Mouse (Mus musculus): Measurements from ENCODE around the gene Calm3.

The Calm3 gene

DNA sequence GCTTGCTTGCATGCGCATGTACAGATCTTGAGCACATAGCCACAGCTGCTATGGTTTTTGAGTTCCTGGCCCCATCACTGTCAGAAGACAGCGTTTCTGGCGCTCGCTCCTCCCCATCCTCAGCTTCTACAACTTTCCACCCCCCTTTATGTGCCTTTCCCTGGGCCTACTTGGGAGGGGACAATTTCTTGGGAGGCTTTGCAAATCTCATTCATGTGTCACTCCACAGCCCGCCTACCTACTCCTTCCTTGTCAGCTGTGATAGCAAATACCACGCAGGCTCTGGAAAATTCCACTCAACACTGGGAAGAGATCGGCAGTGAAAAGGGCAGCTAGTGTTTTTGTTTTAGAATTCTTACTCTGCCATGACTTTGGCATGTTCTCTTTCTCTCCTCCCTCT is 16.4 kb upstream of the Calm3 start:
- DNase-seq = no peak

DNA sequence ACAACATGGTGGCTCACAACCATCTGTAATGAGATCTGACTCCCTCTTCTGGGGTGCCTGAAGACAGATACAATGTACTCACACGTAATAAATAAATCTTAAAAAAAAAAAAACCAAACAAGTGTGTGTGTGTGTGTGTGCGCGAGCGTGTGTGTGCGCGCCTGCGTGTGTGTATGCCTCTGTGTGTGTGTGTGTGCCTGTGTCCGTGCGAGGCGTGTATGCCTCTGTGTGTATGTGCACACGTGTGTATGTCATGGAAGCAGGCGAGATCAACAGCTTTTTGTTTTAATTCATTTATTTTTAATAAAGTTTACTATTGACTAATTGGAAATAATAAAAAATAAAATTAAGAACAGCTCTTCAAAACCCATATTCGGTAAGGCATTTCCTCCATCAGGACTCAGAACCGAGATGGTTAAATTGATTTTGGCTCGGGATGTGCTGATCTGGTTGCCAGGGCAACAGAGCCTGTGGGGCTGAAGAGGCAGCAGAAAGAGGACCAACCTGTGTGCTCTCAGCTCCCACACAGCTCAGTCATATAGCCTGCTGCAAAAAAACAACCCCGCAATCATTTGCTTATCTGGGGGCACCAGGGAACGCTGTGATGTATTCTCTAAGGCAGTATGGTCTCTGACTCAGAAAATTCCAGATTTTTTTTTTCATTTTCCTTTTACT is 14.3 kb upstream of the Calm3 start:
- peak; percentile 82 to 86 for DNase-seq

DNA sequence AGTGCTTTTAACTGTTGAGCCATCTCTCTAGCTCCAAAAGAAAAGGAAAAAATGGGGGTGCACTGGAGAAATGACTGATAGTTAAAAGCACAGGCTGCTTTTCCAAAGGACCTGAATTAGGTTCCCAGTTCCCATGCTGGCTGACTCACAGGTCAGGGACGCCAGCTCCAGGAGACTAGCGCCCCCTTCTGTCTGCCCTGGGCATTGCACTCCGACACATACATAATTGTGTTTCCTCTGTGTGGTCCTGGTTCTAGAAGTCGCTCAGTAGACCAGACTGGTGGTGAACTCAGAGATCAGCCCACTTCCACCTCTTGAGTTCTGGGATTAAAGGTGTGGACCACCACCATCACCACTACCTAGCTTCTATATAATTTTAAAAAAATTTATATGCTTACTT is 13.4 kb upstream of the Calm3 start:
- DNase-seq = peak; percentile 56 to 77

DNA sequence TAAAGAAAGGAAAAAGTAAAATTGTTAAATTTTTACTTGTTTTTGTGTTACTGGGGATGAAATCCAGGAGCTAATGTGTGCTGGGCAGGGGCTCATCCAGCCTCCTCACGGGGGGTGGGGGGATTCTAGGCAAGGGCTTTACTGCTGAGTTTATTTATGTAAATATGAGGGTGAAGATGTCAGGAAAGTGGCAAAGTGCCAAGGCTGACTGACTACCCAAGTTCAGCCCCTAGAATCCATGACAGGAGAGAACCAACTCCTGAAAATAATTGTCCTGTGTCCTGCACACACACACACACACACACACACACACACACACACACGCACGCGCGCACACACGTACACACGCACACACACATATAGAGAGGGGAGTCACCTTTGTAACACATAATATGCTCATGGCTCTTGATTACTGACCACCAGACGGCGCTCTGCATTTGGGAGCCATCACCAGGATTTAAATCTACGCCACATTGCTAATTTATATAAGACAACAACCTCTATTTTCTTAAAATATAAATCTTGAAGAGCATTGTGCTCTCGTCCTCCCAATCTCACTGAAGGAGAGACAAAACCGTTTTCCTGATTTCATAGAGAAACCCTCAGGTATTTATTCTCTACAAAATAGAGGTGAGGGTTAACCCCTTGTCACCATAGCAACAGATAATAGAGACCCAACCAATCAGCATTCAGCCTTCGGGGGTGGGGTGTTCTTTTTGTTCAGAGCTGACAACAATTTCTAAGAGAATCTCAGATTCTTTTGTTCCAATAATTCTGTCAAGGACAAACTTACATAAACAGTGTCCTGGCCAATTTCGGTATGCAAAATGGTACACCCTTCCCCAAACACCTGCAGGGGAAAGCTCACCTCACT is 9.0 kb upstream of the Calm3 start:
- peak; percentile 87 to 91 for DNase-seq

DNA sequence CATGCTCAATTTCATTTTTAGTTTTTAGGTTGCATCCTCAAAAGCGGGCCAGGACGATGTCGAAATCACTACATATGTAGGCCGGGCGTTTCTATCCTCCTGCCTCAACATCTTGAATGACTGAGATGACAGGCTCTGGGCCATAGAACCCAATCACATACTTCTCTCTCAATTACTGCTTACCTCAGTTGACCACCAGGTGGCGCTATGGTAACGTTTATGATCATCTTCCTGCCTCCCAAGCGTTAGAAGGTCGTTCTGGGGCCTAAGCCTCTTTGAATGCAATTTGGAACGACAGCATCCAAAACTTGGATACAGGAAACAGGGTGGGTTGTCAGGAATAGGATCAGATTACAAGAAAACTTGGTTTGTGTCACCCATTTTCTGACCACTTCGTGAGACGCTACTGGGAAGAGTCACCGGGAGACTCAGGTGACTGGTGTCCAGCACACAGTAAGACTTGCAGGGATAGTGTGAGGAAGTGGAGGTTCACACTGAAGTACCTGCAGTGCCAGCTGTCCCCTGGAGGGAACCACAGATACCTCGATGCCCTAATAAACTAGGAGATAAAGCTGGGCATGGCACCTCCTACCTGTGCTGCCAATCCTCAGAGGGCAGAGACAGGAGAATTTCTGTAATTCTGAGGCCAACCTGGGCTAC is 8.2 kb upstream of the Calm3 start:
- peak; percentile 94 to 96 for DNase-seq

DNA sequence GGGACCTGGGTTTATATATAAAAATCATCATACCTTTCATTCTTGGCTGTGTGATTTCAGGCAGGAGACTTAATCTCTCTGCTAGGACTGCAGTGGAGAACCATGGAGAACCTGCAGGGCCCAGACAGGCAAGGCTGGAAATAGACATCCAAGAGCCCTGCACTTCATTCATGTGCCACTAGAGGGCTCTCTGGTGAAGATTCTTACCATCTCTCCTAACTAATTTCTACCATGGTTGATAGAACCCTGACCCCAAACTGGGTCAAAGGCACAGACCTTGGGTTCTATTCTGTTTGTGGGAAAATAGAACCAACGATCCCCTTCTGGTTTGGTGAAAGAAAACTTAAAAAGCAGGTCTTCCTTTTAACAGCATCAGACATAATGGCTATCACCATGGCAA is 6.9 kb upstream of the Calm3 start:
- DNase-seq = peak; percentile 88 to 91

DNA sequence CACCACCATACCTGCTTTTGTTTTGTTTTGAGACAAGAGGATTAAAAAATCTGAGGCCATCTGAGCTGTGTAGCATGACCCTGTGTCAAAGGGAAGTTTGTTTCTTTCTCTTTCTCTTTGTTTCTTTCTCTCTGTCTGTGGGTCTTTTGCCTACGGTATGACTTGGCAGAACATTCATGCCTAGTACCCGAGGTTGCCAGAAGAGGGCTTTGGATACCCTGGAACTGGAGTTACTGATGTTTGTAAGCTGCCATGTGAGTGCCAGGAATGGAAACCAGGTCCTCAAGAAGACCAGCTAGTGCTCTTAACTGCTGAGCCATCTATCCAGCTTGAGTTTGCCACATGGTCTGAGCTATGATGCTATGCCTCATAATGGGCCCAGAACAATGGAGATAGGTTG is 4.4 kb upstream of the Calm3 start:
- no peak for DNase-seq

DNA sequence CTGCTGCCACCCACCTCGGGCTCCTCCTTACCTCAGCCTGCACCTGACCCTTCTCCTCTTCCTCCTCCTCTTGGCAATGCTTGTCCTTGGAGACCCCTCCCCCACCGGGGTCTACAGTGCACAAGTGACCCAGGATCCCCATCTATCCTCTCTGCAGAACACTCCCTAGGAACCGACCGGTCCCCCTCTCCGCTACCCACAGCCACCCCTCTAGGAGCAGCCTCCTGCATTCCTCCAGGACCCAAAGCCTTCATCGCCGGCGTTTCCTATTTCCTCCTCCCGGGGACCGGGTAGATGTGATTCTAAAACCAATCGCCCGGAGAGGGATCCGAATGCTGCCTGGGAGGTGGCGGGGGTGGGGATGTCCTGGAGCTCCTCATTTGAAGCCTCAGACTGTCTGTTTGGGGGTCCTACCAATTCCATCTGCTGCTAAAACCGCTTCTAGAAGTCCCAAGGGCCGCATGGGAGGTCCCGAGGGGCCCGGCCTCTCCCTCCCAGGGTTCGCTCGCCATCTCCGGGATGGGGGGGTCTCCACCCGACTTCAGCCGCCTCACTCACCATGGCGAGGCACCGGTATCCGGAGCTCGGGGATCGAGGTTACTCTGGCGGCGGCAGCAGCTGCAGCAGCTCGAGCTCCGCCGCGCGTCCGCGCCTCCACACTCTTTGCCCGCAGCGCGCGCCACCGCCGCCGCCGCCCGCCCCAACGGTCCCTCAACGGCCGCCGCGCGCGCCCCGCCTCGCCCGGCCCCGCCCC is 454 bp downstream of the Calm3 start:
- DNase-seq = peak; percentile 76 to 79

DNA sequence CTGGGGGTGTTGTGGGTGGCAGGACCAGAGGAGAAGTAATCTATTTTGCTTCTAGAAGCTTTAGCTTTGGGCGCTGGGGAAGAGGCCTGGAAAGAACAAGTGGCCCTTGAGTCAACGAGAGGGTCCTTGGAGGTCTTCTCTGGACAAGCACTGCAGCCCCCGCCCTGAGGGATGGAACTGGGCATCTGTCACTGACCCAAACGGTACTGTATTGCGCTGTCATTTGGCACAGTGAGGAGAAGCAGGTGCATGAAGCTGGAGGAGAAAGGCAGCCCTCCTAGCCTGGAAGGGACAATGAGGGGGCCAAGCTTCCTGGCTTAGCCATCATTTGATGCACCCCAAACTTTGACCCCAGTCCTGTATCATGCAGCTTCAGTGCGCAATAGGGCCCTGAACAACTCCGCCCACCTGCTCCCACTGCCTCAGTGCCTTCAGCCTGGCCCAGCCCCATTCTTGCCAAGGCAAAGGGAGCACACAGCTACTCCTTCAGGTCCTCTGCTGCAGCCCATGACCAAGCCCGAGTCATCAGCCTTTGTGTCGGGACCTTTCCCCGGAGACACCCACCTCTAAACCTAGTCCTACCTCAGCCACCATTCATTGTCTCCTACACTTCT is 1.4 kb downstream of the Calm3 start:
- DNase-seq = peak; percentile 70

DNA sequence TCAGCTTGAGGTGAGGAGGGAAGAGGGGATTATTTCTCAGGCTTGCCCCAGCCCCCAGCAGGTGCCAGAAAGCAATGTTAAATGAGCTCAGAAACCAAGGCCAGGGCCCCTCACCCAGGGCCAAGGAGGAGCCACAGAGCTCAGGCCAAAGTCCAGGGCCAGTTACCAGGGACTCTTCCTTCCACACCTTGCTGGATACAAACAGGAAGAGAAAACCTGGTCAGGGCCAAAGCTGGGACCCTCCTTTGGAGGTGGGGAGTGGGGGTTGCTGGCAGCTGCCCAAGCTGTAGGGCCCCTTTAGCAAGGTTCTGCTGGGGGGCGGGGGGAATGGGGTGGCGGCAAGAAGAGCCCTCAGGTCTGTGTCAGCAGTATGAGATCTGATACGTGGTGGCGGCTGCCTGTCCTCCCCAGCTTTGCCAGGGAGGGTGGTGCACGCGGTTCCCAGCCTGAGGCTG is 2.0 kb downstream of the Calm3 start:
- DNase-seq = peak; percentile 56 to 59

DNA sequence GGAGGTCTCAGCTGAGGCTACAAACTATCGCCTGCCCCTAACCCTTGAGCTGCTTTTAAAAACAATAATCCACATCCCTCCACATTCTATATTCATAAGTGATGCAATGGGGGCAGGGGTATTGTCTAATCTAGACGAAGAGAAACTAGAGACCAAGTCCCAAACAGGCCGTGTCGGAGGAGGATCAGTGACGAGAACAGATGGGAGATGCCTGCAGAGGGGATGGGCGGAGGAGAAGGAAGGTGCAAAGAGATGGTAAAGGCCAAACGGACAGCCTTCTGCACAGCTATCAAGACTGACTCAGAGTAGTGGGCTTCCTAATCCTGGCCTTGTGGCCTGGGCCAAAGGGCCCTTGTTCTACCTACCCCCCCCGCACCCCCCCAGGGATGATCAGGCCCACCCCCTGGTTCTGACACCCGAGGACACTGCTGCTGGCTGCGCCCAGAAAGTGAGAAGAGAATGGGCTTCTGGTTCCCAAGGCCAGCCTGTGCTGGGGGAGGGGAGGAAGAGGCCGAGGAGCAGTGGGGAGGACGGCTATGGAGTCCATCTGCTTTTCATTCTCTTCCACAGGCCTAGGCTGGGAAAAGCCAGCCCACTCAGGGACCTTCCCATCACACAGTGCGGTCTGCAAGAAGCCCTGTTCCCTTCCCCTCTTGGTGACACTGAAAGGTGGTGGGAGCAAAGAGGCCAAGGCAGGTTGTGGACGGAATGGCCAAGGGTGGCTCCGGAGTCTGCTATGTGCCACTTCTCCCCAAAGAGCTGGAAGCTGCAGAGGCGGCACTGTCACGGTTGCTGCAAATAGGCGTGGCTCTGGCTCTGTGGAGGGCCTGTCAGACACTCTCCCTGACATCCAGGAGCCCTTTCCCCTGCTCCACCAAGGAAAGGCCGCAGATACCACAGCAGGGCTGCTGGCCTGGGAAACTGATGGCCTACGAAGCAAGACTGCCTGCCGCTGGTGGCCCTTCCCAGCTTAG is 2.8 kb downstream of the Calm3 start:
- DNase-seq = peak; percentile 77

DNA sequence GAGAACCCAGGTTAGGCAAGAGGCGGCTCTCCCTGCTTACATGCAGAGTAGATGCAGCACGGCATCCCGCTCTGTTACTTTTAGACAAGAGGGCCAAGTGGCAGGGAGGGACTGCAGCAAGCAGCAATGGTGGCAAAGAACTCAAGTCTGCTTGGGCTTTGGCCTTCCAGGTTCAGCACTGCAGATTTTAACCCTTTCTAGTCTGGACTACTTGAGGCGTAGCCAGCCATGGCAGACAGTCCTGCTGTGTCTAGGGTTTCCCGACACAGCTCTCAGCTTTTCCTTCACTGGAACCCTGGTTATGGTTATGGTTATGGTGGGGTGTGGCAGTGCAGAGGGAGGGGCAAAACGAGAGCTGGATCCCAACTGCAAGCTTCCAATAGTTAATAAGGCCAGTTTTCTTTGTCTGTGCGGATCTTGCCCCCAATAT is 3.7 kb downstream of the Calm3 start:
- DNase-seq = peak in 1 of 2 experiments; percentile 30

DNA sequence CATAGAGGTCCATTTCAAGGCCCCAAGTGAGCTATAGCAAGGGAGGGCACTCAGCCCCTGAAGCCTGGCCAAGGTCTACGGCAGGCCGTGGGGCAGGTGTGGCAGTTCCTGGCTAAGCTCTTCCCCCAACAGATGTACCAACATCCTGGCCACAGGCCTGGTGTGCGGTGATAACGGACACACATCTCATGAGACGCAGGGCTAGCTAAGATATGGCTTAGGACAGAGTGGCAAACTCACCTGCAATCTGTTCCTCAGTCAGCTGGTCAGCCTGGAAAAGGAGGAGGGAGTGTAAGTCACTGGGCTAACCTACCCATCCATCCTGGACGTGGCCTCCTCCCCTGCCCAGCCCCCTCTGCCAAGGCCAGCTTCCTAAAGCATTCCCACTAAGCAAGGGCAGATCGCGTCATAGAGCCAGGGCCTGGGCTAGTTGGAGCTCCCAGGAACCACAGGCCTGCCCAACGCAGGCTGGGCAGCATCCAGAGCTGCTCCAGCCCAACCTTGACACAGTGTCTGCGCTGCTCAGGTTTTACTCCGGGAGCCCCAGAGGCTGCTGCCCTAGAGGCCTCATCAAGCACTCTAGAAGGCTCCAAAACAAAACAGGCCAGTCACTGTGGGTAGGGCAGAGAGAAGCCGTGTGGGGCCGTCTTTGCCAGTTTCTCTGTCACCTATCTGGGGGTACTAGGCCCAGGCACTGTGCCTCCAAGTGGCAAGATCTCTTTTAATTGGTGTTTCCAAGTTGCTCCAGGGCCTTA is 4.3 kb downstream of the Calm3 start:
- DNase-seq = peak; percentile 39 to 45

DNA sequence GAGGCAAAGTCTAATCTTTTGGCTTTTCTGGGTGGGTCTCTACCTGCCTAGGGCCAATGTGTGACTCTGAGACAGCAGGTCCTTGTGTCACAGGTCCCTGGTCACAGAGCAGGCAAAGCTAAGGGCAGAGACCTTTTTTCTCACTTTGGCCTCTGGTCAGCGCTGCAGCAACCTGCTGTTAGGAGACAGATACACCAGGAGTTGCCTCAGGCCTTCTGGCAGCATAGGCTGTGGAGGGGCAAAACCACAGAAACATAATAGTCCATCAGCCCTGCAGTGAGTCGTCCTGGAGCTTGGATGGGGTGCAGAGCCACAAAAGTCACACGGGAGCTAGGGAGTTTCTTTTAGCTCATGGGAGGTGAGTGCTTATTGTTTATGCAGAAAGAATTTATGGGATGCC is 5.2 kb downstream of the Calm3 start:
- DNase-seq = peak; percentile 27 to 36

DNA sequence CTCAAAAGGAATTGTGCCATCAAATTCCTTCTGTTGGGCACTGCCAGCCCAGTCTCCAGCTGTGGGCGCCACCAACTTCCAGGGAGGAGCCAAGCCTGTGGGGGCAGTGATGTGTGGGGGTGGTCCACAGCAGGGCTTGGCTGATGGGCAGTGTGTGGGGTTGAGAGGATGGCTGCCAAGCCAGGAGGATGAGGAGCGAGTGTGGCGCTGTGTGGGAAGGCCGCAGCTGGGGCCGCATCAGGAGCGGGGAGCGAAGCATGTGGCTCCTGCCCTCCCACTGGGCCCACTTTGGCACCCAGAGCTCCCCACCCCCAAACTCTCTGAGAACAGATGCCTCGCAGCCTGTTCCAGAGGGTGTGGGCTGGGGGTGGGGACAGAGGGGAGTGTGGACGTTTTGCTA is 5.9 kb downstream of the Calm3 start:
- DNase-seq = peak; percentile 73 to 85

DNA sequence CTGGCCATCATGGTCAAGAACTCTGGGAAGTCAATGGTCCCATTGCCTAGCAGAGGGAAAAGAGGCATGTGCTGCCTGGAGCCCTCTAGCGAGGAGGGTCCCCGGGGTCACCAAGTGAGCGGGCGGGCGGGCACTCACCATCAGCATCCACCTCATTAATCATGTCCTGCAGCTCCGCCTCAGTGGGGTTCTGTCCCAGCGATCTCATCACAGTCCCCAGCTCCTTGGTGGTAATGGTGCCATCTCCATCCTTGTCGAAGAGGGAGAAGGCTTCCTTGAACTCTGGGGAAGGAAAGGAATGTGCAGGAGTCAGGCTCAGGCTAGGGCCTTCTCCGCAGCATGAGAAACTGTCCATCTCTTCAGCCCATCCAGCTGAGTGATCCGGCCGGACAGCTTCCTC is 6.5 kb downstream of the Calm3 start:
- DNase-seq = peak; percentile 19 to 34

DNA sequence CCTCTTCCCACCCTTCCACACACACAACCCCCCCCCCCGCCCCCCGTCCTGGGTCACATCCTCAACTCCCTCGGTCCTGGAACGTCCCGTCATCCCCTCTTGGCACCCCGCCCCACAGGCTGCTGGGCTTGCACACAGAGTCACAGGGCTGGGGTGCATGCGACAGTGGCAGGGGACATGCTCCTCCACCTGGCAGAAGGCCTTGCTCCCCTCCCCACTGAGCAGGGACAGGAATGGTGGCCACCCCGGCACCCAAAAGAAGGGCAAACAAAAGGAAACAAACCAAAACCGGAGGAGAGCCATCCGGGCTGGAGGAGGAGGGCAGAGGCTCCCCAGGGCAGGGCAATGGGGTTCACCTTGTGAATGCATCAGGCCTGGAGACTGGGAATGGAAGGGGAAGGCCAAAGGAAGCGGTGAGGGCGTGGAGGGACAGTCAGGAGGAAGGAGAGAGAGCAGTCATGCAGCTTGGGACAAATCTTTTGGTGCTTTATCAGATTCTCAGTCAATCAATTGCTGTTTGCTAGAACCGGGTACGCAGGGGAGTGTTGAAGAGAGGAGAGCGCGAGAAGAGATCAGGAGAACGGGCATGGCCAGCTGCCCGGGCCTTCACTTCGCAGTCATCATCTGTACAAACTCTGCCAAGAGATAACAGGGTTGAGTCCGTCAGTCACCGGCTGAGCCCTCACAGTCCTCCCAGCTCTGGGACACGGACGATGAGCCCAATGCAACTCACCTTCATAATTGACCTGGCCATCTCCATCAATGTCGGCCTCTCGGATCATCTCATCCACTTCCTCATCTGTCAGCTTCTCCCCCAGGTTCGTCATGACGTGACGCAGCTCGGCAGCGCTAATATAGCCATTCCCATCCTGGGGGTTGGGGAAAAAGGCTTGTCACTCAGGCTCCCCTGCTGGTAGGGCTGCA is 7.3 kb downstream of the Calm3 start:
- peak; percentile 70 to 74 for DNase-seq

DNA sequence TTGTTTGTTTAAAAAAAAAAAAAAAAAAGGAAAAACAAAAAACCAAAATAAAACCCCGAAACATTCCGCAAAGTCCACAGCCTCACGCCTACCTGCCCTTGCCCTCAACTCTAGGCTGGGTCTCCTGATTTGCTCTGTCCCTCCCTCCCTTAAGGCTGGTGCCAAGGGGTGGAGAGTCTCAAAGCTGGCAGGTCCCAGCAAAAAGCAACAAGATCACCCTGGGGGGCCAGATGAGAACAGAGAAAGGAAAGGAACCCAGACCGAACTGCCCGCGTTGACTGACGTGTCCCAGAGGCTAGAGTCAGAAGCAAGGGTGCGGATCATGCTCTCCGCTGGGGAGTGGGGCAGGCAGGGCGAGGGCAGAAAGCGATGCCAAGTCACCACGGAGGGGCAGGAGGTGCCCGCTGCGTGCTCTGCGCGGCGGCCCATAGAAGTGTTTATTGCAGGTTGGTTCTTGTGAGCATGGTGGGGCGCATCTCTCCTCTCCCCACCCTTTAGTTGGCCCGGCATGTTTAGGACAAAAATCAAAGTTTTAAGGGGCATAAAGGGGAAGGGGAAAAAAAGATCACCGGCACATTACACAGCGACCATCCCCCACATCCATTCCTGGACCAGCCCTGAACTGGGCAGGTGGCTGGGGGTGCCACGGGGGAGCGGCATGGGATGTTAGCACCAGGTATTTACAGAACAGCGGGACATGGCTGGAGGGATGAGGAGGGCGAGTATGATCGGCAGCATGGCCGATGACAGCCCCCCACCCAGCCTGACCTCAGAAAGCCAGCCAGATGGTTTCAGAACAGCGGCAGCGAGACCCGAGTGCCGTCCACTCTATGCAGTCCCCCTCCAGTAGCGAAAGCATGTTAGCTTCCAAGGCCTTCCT is 8.2 kb downstream of the Calm3 start:
- DNase-seq = peak; percentile 51 to 56

All from cerebellum, postnatal 10 days (tissue).